Mouse (Mus musculus) embryonic facial prominence, embryonic 14.5 days (tissue): ENCODE data around the gene Nr2c2. TPM values are rescaled to one million over a fixed set of nuclear protein-coding genes. Genes with fewer than 3 reads are reported as not detected.
A peak's percentile ranks its signal among the peaks of the same experiment; 100 is the strongest.

Source experiments
- ATAC-seq: fragments of 200-750 bp; cut with Nextera tagmentation; 2 replicates; pipeline ENCODE4 v1.8.0; 2017; ENCODE audit warnings: low read depth, moderate number of reproducible peaks, moderate TSS enrichment
- DNase-seq: peaks from one replicate; pipeline ENCODE4 v3.0.0-alpha.2; 2015; ENCODE audit warnings: low spot score
- H3K27ac ChIP-seq: fragments of 300-500 bp; sonication (generic); replicated peaks from 2 replicates; pipeline ENCODE4 v1.5.1; 2014; ENCODE audit warnings: low read depth, mild to moderate bottlenecking, low read length, moderate library complexity
- H3K27me3 ChIP-seq: fragments of 300-500 bp; sonication (generic); replicated peaks from 2 replicates; pipeline ENCODE4 v1.6.1; 2014; ENCODE audit warnings: low read length; ENCODE audit not compliant: control insufficient read depth, insufficient read depth
- H3K36me3 ChIP-seq: fragments of 300-500 bp; sonication (generic); 2 replicates; pipeline ENCODE4 v1.6.1; 2014; ENCODE audit warnings: low read length, mixed read lengths; ENCODE audit not compliant: control insufficient read depth, insufficient read depth
- H3K4me1 ChIP-seq: fragments of 300-500 bp; sonication (generic); 2 replicates; pipeline ENCODE4 v1.6.1; 2014; ENCODE audit warnings: antibody characterized with exemption, low read length; ENCODE audit not compliant: control insufficient read depth, insufficient read depth
- H3K4me2 ChIP-seq: fragments of 300-500 bp; sonication (generic); 2 replicates; pipeline ENCODE4 v1.6.1; 2014; ENCODE audit warnings: low read depth, mild to moderate bottlenecking, low read length, moderate library complexity, mixed read lengths
- H3K4me3 ChIP-seq: fragments of 300-500 bp; sonication (generic); 2 replicates; pipeline ENCODE4 v1.5.1; 2014; ENCODE audit warnings: low read depth, mild to moderate bottlenecking, low read length
- H3K9ac ChIP-seq: fragments of 300-500 bp; sonication (generic); 2 replicates; pipeline ENCODE4 v1.6.1; 2014; ENCODE audit warnings: low read depth, mild to moderate bottlenecking, low read length, moderate library complexity, mixed read lengths
- H3K9me3 ChIP-seq: fragments of 300-500 bp; sonication (generic); 2 replicates; pipeline ENCODE4 v1.6.1; 2016; ENCODE audit warnings: low read length; ENCODE audit not compliant: control insufficient read depth
- WGBS: fragments of 180-500 bp; shearing (Covaris S2); extraction: QIAGEN DNeasy Blood & Tissue Kit; methylation state at CpG from one replicate; pipeline ENCODE4 v1.1.7; 2014; 5-methylcytosine and 5-hydroxymethylcytosine counted together
- polyA plus RNA-seq: library from polyadenylated mRNA; unstranded; fragments of >200 nt; fragmentation: Nextera tagmentation; extraction: Ambion mirVana; gene quantifications from 2 replicates; pipeline ENCODE4 v1.2.1, GENCODE M21; 2014

The Nr2c2 gene
- polyA plus RNA-seq, 1 experiment from 2014 or later = 20.6 TPM

DNA sequence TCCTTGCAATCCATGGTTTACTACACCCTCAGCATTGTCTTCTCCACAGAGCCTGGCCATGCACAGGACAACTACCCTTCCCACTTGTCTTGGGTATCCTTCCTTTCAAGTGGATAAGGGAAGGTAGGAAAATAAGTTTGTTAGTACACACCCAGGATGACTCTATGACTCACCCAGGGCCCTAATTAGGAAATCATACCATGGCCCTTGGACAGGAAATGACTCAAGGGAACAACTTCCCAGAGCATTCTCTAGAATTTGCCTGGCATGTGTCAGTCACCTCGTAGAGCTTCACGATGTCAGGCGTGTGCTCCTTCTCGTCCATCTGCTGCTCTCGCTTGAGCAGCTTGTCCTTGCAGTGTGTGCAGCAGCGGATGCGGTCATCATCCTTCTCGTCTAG lies 108.2 kb downstream of the Nr2c2 start:
- no peak overlapping the region for H3K4me3 ChIP-seq
- no peak overlapping the region for H3K9ac ChIP-seq
- no peaks in the 10 kb centered on the region for H3K4me1 ChIP-seq
- no peaks in the 10 kb centered on the region for H3K27me3 ChIP-seq
- no peak overlapping the region for H3K4me2 ChIP-seq
- H3K27ac ChIP-seq = no peak overlapping the region
- H3K9me3 ChIP-seq = no peaks in the 10 kb centered on the region
- DNase-seq (no peak), ATAC-seq (no peak)
- peaks cover 76% of the 10 kb centered on the region for H3K36me3 ChIP-seq
- 85% methylated on average over 8 of the region's 8 CpGs for WGBS

DNA sequence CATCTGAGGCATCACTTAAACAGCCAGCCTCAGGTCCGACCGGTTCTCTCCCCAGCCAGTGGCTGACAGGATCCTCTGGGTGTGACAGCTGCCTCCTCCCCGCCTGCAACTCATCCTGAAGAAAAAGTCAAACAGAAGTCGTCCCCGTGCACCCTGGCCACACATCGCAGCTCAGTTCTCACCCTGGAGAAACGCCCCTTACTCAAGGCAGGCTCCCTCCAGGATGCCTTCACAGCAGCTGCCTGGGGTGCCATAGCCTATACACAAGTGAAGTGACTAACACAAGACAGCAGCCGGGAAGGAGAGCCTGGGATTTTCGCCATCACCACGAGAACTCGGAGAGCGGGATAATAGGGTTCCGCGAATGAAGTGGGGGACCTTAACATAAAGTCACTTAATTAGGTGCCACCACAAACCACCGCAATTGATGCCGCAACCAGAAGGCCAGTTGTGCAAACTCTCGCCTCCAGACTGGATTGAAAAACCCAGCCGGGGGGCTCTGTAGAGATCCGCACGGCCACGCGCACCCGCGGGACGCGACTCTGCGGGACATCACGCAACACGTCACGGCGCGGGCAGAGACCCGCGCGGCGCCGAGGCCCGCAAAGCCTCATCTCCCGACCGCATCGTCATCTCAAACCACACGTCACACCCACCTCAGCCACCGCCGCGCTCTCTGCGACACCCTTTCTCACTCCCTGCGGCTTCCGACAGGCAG lies 123.0 kb downstream of the Nr2c2 start:
- Histone ChIP-seq H3K27me3 (no peaks in the 10 kb centered on the region), H3K9ac (peak overlapping the region; percentile 95), H3K9me3 (no peaks in the 10 kb centered on the region), H3K36me3 (peaks cover 15% of the 10 kb centered on the region), H3K4me1 (peaks cover 7% of the 10 kb centered on the region), H3K4me3 (peak overlapping the region; percentile 98), H3K27ac (peak overlapping the region; percentile 82), H3K4me2 (peak overlapping the region; percentile 93)
- 2% methylated on average over 25 of the region's 48 CpGs for WGBS
- DNase-seq (peak; percentile 2), ATAC-seq (peak; percentile 63)

DNA sequence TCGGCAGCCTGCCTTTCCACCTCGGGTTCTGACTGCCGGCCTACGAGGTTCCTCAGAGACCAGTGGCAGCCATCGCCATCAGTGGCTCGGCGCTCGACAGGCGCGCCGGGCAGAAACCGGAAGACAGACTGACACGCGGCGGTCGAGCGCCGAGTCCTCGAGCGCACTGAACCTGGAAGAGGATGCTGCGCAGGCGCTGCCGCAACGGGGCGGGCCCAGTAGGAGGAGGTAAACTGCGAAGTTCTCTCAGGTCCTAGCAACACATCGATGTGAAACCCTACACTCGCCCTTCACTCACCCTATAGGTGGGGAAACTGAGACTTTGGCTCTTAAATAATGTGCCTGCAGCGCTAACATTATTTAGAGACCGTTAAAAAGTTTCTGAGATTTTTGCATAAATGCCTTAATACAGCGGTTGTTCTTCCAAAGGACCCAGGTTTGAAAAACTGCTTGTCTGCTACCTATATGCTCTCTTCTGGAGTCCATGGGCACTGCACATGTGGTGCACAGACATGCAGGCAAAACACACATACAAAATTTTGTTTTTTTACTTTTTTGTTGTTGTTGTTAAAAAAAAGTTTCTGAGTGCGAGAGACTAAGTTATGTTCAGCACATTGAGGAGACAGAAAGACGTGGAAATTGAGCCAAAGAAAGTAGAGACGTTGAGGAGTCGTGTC lies 123.7 kb downstream of the Nr2c2 start, which contains the start of gene Rbsn:
TSS of gene Rbsn (minus strand) at position 153 of the 677 bp plus-strand sequence.
- H3K27ac ChIP-seq = peak within 1 kb of the TSS; percentile 82
- peak within 1 kb of the TSS; percentile 98 for H3K4me3 ChIP-seq
- WGBS = 8% methylated on average over 34 of the region's 35 CpGs
- peak within 1 kb of the TSS; percentile 93 for H3K4me2 ChIP-seq
- no peaks in the 10 kb centered on the region for H3K9me3 ChIP-seq
- peaks cover 7% of the 10 kb centered on the region for H3K4me1 ChIP-seq
- H3K9ac ChIP-seq = peak within 1 kb of the TSS; percentile 95
- DNase-seq = peak; percentile 97
- H3K36me3 ChIP-seq = peaks cover 8% of the 10 kb centered on the region
- peak; percentile 97 for ATAC-seq
- no peaks in the 10 kb centered on the region for H3K27me3 ChIP-seq

DNA sequence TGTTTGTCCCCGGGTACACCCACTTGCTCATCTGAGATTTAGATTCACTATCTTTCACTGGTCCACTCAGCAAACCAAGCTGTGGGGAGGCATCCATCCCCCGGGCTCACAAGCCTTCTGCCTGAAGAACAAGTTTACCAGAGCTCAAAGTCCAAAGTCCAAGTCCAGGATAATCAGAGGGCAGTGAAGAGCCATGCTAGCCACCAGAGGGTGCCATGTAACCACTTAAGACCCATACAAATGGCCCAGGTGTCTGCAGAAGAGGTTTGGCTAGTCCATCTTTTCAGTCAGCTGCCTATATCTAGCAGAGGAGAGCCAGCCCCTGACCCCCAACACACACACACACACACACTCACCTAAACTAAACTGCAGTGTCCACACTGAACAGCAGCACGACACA lies 128.3 kb downstream of the Nr2c2 start:
- no peak overlapping the region for H3K4me3 ChIP-seq
- H3K36me3 ChIP-seq = no peaks in the 10 kb centered on the region
- ATAC-seq (no peak), DNase-seq (peak; percentile 31)
- no peak overlapping the region for H3K27ac ChIP-seq
- no peaks in the 10 kb centered on the region for H3K27me3 ChIP-seq
- no peak overlapping the region for H3K9ac ChIP-seq
- no peaks in the 10 kb centered on the region for H3K9me3 ChIP-seq
- WGBS = 45% methylated on average over 3 of the region's 3 CpGs
- no peaks in the 10 kb centered on the region for H3K4me1 ChIP-seq
- H3K4me2 ChIP-seq = no peak overlapping the region

DNA sequence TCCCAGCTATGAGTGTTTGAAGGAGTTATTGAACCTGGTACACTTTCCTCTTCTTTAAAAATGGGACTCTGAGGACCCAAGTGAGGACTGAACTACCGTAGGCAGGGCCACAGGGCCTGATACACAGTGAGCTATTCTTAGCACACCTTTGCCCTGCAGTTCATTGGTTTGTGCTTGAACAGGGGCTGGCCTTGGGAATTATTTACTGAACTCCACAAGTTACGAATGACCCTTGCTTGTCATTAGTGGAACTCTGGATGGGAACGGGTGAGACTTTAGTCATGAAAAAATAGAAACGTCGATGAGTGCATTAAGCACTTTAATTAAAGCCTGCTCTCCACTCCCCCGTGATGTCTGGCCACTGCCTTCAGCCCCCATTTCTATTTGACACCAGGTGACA lies 130.4 kb downstream of the Nr2c2 start:
- DNase-seq (no peak), ATAC-seq (no peak)
- Histone ChIP-seq H3K9me3 (no peaks in the 10 kb centered on the region), H3K27me3 (no peaks in the 10 kb centered on the region), H3K9ac (no peak overlapping the region), H3K4me2 (no peak overlapping the region), H3K36me3 (no peaks in the 10 kb centered on the region), H3K4me1 (no peaks in the 10 kb centered on the region), H3K4me3 (no peak overlapping the region), H3K27ac (no peak overlapping the region)
- 77% methylated on average over 6 of the region's 6 CpGs for WGBS

DNA sequence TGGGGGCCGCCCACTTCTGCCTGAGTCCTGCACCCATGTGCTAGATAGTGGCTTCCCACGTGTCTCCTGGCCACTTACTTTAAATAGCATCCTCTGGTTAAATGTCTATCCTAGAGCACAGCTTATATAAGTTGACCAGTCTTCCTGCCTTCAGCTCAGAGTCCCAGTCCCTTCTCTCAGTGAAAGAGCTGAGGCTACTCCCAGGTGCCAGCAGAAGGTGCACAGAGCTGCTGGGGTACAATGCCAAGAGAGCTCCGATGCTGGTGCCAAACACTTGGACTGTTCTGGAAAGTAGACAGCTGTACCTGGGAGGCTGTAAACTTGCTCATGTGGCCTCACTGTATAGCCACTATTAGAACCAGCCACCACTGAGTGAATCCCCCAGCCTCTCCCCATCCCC lies 130.8 kb downstream of the Nr2c2 start:
- H3K9ac ChIP-seq = no peak overlapping the region
- H3K4me1 ChIP-seq = no peaks in the 10 kb centered on the region
- ATAC-seq = no peak
- H3K4me2 ChIP-seq = no peak overlapping the region
- no peaks in the 10 kb centered on the region for H3K9me3 ChIP-seq
- H3K36me3 ChIP-seq = no peaks in the 10 kb centered on the region
- H3K27me3 ChIP-seq = no peaks in the 10 kb centered on the region
- no peak for DNase-seq
- H3K4me3 ChIP-seq = no peak overlapping the region
- 79% methylated on average over 3 of the region's 3 CpGs for WGBS
- H3K27ac ChIP-seq = no peak overlapping the region

Other genes with a start within 250 kb of the Nr2c2 start
- 27.0 and 27.8 TPM in 2 replicates for gene Ccdc174, start 213.3 kb upstream of the Nr2c2 start, polyA plus RNA-seq
- gene 4930590J08Rik, start 188.6 kb upstream of the Nr2c2 start, polyA plus RNA-seq = 0.32 and 0.55 TPM in 2 replicates
- 9.4 and 9.9 TPM in 2 replicates for gene Fgd5, start 112.5 kb upstream of the Nr2c2 start, polyA plus RNA-seq
- gene Mrps25, start 92.6 kb downstream of the Nr2c2 start, polyA plus RNA-seq = 61.2 and 70.1 TPM in 2 replicates
- 18.1 and 19.5 TPM in 2 replicates for gene Rbsn, start 123.5 kb downstream of the Nr2c2 start, polyA plus RNA-seq
- gene Trh, start 153.3 kb downstream of the Nr2c2 start, polyA plus RNA-seq = 0.40 and 0.73 TPM in 2 replicates